14 mouse cellular contexts compared by ENCODE assay signal in genomic region chr13:54980957-54981356, GRCm38 (mm10). TPM values are rescaled to one million over a fixed set of nuclear protein-coding genes. Genes with fewer than 3 reads are reported as not detected.
DNase-seq lines count a peak whose midpoint lies in the region; ATAC-seq and TF ChIP-seq lines count a peak whose summit lies in the region.
"Had no signal": no experiment of that assay in that cellular context is flagged by ENCODE, and none has a peak within 500 bp of the region (broad histone marks: within the 10 kb centered on the region; RNA-seq: fewer than 3 reads in every experiment).

No protein-coding gene starts in this region.

- H3K4me1 ChIP-seq in midbrain, embryonic 10.5 days = peaks cover 49% of the 10 kb centered on the region
- H3K4me1 ChIP-seq in midbrain, embryonic 11.5 days (ENCODE audit: control insufficient read depth, insufficient read depth, low read length) = peaks cover 17% of the 10 kb centered on the region
- H3K4me1 ChIP-seq in hindbrain, postnatal 0 days (ENCODE audit: insufficient read depth, low read length) = peaks cover 38% of the 10 kb centered on the region

- TF ChIP-seq POLR2A in brain, embryonic 14.5 days (IDR thresholded peaks at IDR 0.05; ENCODE audit: borderline replicate concordance, extremely low read depth, insufficient read depth, insufficient read length, poor library complexity, severe bottlenecking) = no peak

- peaks cover 92% of the 10 kb centered on the region for H3K27me3 ChIP-seq in midbrain, embryonic 10.5 days (ENCODE audit: low read depth, poor library complexity, severe bottlenecking)
- no peaks in the 10 kb centered on the region; the same call in 1 of the 2 replicates for H3K27me3 ChIP-seq in midbrain, embryonic 11.5 days (ENCODE audit: control insufficient read depth, insufficient read depth, low read length)
- no peaks in the 10 kb centered on the region; the same call in 1 of the 2 replicates for H3K27me3 ChIP-seq in hindbrain, postnatal 0 days (ENCODE audit: insufficient read depth, low read length)

- no peak overlapping the region for H3K4me2 ChIP-seq in midbrain, embryonic 11.5 days
- no peak overlapping the region for H3K4me2 ChIP-seq in hindbrain, postnatal 0 days (ENCODE audit: low read depth, low read length)
- H3K4me2 ChIP-seq: neural tube, embryonic 12.5 days had no signal

- 78% methylated on average over 12 of the region's 12 CpGs for WGBS in midbrain, embryonic 10.5 days
- WGBS in midbrain, embryonic 11.5 days = 81% methylated on average over 12 of the region's 12 CpGs
- WGBS in hindbrain, postnatal 0 days = 63% methylated on average over 12 of the region's 12 CpGs

- peak; percentile 60 for DNase-seq in cerebellum, adult 11-12 months
- no peak for DNase-seq in midbrain, embryonic 10.5 days (ENCODE audit: low spot score)
- no peak for DNase-seq in midbrain, embryonic 11.5 days (ENCODE audit: low spot score, missing footprints)
- peak; percentile 83 for DNase-seq in brain, embryonic 14.5 days (ENCODE audit: low read depth)
- DNase-seq in hindbrain, postnatal 0 days (ENCODE audit: low spot score) = peak; percentile 41
- DNase-seq in heart, postnatal 4 days = no peak
- DNase-seq: B cell, adult 2 months; heart, adult 11 months; kidney, postnatal 14 days; thymus, adult 2 months had no signal

- no peak overlapping the region for H3K9ac ChIP-seq in midbrain, embryonic 11.5 days (ENCODE audit: low read length)
- no peak overlapping the region for H3K9ac ChIP-seq in hindbrain, postnatal 0 days (replicated peaks; ENCODE audit: low read length)
- H3K9ac ChIP-seq: neural tube, embryonic 12.5 days had no signal

- no peaks in the 10 kb centered on the region for H3K36me3 ChIP-seq in midbrain, embryonic 10.5 days
- H3K36me3 ChIP-seq in midbrain, embryonic 11.5 days (ENCODE audit: control insufficient read depth, insufficient read depth, low read length) = no peaks in the 10 kb centered on the region
- H3K36me3 ChIP-seq in hindbrain, postnatal 0 days (ENCODE audit: insufficient read depth, low read length) = no peaks in the 10 kb centered on the region
- H3K36me3 ChIP-seq: neural tube, embryonic 12.5 days had no signal

- no peak overlapping the region for H3K4me3 ChIP-seq in midbrain, embryonic 10.5 days
- no peak overlapping the region for H3K4me3 ChIP-seq in midbrain, embryonic 11.5 days (ENCODE audit: low read depth, low read length)
- no peak overlapping the region for H3K4me3 ChIP-seq in hindbrain, postnatal 0 days (ENCODE audit: low read length)
- H3K4me3 ChIP-seq: neural tube, embryonic 12.5 days had no signal

- no peak for TF ChIP-seq CTCF in brain, embryonic 14.5 days (IDR thresholded peaks at IDR 0.05; ENCODE audit: borderline replicate concordance, extremely low read depth, insufficient read depth, insufficient read length)
- TF ChIP-seq CTCF in hindbrain, postnatal 0 days (IDR thresholded peaks at IDR 0.05; ENCODE audit: low read depth) = no peak

- ATAC-seq in cerebellum, adult (ENCODE audit: insufficient number of reproducible peaks, low FRiP score, low TSS enrichment) = no peak
- no peak for ATAC-seq in midbrain, embryonic 11.5 days (ENCODE audit: low FRiP score)
- ATAC-seq in hindbrain, postnatal 0 days = no peak
- ATAC-seq in erythroblast, adult 5-6 weeks (replicated peaks; ENCODE audit: low FRiP score, poor library complexity, severe bottlenecking) = no peak
- ATAC-seq: lung, postnatal 0 days had no signal

- H3K9me3 ChIP-seq in midbrain, embryonic 10.5 days (replicated peaks) = no peaks in the 10 kb centered on the region
- no peaks in the 10 kb centered on the region for H3K9me3 ChIP-seq in midbrain, embryonic 11.5 days (ENCODE audit: control insufficient read depth, low read length)
- H3K9me3 ChIP-seq in hindbrain, postnatal 0 days (ENCODE audit: low read length) = no peaks in the 10 kb centered on the region
- H3K9me3 ChIP-seq: neural tube, embryonic 12.5 days had no signal

- 0 out of 2 replicates have a peak overlapping the region, but pooled peaks have one; percentile 34 for H3K27ac ChIP-seq in midbrain, embryonic 10.5 days (replicated peaks)
- no peak overlapping the region for H3K27ac ChIP-seq in midbrain, embryonic 11.5 days (ENCODE audit: low read depth, low read length)
- H3K27ac ChIP-seq in hindbrain, postnatal 0 days = no peak overlapping the region
- H3K27ac ChIP-seq: neural tube, embryonic 12.5 days had no signal

RNA-seq across cellular contexts. Expression of gene Unc5a, which starts 31.7 kb away (rescaled TPM):
- 2.8 TPM in 2 replicates for polyA plus RNA-seq in midbrain, embryonic 10.5 days (2016; fragmentation: Nextera tagmentation; extraction: Ambion mirVana)
- polyA plus RNA-seq in midbrain, embryonic 11.5 days (2014; fragmentation: Nextera tagmentation; extraction: Ambion mirVana) = 2.2 and 2.9 TPM in 2 replicates
- polyA plus RNA-seq in brain, embryonic 14.5 days (2012; rRNA removed) = 29.2 and 29.7 TPM in 2 replicates
- total RNA-seq in hindbrain, postnatal 0 days (2014; rRNA removed) = 49.9 and 53.0 TPM in 2 replicates
- 10.5 and 11.7 TPM in 2 replicates for polyA plus RNA-seq in hindbrain, postnatal 0 days (2015; fragmentation: Nextera tagmentation; extraction: Ambion mirVana)
- 1.9 and 10.8 TPM in 2 replicates for total RNA-seq in erythroblast, adult 5-6 weeks (2015; ENCODE audit: low replicate concordance)
- 0.77 and 3.8 TPM in 2 replicates for total RNA-seq in erythroblast, adult 5-6 weeks (2017; ENCODE audit: low replicate concordance)
- 1 to 10 TPM; 1.3 to 1.4 TPM for total RNA-seq in heart, postnatal 4 days (2021)

RNA-seq across cellular contexts. Expression of gene Hk3, which starts 40.2 kb away (rescaled TPM):
- polyA plus RNA-seq in midbrain, embryonic 10.5 days (2016; fragmentation: Nextera tagmentation; extraction: Ambion mirVana) = 1.1 and 1.4 TPM in 2 replicates
- polyA plus RNA-seq in midbrain, embryonic 11.5 days (2014; fragmentation: Nextera tagmentation; extraction: Ambion mirVana) = 0.94 and 0.95 TPM in 2 replicates
- 0.90 and 1.1 TPM in 2 replicates for polyA plus RNA-seq in brain, embryonic 14.5 days (2012; rRNA removed)
- total RNA-seq in hindbrain, postnatal 0 days (2014; rRNA removed) = 1.7 and 1.9 TPM in 2 replicates
- polyA plus RNA-seq in hindbrain, postnatal 0 days (2015; fragmentation: Nextera tagmentation; extraction: Ambion mirVana) = 0.78 and 1.1 TPM in 2 replicates
- total RNA-seq in erythroblast, adult 5-6 weeks (2015; ENCODE audit: low replicate concordance) = 19.6 and 22.4 TPM in 2 replicates
- total RNA-seq in erythroblast, adult 5-6 weeks (2017; ENCODE audit: low replicate concordance) = 34.2 and 38.5 TPM in 2 replicates
- total RNA-seq in heart, postnatal 4 days (2021) = under 1 TPM; 0.74 to 0.98 TPM

Comparison
In these comparisons a context has a peak if more than half of its experiments do, and no peak if none do; other contexts are left out.
1. DNase-seq: peak in cerebellum, adult 11-12 months (single experiment), brain, embryonic 14.5 days (single experiment) and hindbrain, postnatal 0 days (single experiment); none in midbrain, embryonic 10.5 days (single experiment), midbrain, embryonic 11.5 days (single experiment) and heart, postnatal 4 days (single experiment).